Mouse (Mus musculus) lung, adult 10 weeks (tissue): ENCODE measurements around the gene Gm19426. TPM values are rescaled to one million over a fixed set of nuclear protein-coding genes. Genes with fewer than 3 reads are reported as not detected.

ENCODE experiments used
- polyA plus RNA-seq: library from polyadenylated mRNA; stranded (reverse); fragments of 350-450 nt; fragmentation: Illumina TruSeq; extraction: RNeasy Lipid Tissue Mini Kit (QIAGEN cat#74804); gene quantifications from one replicate; pipeline ENCODE4 v1.2.3, GENCODE M21; 2014; ENCODE audit warnings: low read depth, low replicate concordance; ENCODE audit not compliant: insufficient read depth

The Gm19426 gene
- polyA plus RNA-seq: 7.0 TPM

DNA sequence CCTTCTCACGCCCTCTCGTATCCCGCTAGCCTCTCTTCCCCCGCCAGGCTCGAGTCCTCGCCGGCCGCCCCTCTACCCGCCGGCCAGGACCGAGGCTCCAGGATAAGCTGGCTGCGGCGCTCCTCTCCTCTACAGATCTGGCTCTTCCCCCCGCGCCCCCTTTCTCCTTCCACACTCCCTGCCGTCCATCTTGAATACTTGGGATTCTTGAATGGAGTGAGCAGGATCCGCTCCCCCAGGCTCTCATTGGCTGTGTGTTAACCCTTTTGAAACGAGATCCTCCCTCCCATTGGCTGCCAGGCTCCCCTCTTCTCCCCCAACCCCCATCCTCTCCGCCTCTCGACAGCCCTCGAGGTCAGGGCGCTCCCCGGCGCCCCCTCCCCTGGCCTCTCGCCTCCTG, at the start of gene Gm19426:
Gene Gm19426 (minus strand): TSS at position 95 of the 400 bp plus-strand sequence.

DNA sequence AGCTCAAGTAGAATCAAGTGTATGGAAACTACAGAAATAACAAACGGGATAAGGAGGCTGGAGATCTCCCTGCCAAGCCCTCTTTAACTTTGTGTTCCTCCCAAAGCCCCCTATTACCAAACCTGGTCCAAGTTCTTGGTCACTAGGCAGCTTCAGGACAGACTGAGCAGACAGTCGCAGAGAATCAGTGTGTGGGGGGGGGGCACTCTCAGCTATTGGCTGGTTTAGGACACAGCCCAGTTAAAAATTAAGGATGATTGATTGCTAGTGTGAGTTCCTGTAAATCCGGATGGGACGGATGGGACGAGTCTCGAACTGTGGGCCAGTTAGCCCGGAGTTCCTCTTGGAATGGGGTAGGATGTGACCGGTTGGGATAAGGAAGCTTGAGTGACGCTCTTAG, 31.8 kb upstream of the Gm19426 start, which contains the start of gene Serping1:
Gene Serping1 (minus strand): TSS at position 204 of the 400 bp plus-strand sequence.

DNA sequence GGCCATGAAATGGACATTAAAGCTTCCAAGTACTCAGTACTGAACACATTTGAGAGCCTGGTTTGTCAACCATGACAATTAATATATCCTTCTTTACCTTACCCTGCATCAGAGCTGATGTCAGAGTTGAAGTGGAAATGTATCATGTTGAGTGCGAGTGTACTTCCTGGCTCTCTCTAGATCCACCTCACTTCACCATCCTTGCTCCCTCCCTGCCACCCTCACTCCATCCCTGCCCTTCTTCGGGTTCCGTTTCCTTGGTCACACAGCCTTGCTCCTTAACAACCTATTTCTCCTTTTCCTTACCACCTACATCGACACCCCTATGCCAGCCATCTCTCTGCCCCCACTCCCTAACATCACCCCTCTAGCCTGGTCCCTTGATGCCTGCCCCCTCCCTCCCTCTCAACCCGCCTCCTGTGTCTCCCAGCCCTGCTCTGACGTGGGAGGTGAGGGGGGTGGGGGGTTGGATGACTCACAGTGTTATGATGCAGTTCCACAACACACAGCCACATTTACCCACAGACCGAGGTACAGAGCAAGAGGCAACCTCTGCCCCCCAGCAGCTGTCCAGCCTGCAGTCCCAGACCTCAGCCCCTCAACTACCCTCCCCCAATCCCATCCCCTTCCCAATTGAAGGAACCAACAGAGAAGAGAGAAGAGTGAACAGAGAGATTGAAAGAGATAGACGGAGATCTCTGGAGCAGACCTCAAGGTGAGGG, 9.7 kb downstream of the Gm19426 start, which contains the start of gene Ypel4:
Gene Ypel4 (plus strand): TSS at position 480 of the 722 bp plus-strand sequence.

GRCm38 (mm10) chr2:84727172-84727858, 16.1 kb downstream of the Gm19426 start, which contains the start of gene Clp1:
Gene Clp1, minus strand, starts transcription at chr2:84727350.

DNA sequence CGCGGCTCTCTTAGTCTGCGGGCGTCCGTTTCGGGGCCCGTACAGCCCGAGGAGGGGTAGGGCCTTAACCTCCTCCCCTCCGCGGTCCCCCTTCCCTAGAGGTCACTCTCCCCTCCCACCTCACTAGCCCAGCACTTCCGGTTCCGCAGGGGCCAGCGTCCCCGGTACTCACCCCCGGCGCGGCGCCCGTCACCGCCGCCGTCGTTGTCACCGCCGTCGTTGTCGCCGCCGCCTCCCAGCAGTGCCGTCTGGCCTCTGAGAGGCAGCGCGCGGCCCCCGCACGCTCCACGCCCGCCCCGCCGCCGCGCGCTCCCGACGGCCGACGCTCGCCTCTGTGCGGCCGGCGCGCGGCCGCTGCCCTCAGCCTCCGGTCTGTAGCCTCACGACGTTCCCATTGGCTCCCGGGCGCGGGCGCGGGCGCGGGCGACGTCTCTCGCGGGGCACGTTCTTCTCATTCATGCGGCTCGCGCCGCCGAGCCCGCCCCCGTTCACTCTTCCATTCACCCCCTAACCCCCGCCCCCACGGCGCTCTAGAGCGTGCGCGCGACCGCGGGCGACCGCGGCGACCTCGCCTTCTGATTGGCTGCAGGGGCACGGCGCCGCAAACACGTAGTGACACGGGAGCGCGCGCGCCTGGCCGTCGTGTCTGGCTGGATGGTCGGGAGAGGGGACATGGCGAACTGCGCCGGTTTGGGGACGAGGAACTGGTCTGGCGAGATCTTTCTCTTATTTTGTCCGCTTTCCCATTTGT, 28.5 kb downstream of the Gm19426 start, which contains the start of gene Zdhhc5:
Gene Zdhhc5 (minus strand): TSS at position 370 of the 751 bp plus-strand sequence.

Other genes starting within 250 kb of the Gm19426 start
- gene Ctnnd1, start 92.9 kb downstream of the Gm19426 start, polyA plus RNA-seq: 56.3 TPM
- not detected for gene Btbd18, start 84.6 kb downstream of the Gm19426 start, polyA plus RNA-seq
- 47.1 TPM for gene Selenoh, start 72.9 kb downstream of the Gm19426 start, polyA plus RNA-seq
- not detected for gene Gm28635, start 65.6 kb downstream of the Gm19426 start, polyA plus RNA-seq
- 19.2 TPM for gene Med19, start 65.3 kb downstream of the Gm19426 start, polyA plus RNA-seq
- gene Tmx2, start 64.5 kb downstream of the Gm19426 start, polyA plus RNA-seq: 41.6 TPM
- gene Zdhhc5, start 28.5 kb downstream of the Gm19426 start, polyA plus RNA-seq: 13.1 TPM
- gene Clp1, start 16.3 kb downstream of the Gm19426 start, polyA plus RNA-seq: 14.5 TPM
- 1.1 TPM for gene Ypel4, start 9.6 kb downstream of the Gm19426 start, polyA plus RNA-seq
- gene Serping1, start 31.8 kb upstream of the Gm19426 start, polyA plus RNA-seq: 324 TPM
- gene Ube2l6, start 55.2 kb upstream of the Gm19426 start, polyA plus RNA-seq: 63.0 TPM
- 0.18 TPM for gene Smtnl1, start 79.0 kb upstream of the Gm19426 start, polyA plus RNA-seq
- gene Timm10, start 83.3 kb upstream of the Gm19426 start, polyA plus RNA-seq: 25.9 TPM
- gene Slc43a1, start 95.2 kb upstream of the Gm19426 start, polyA plus RNA-seq: 4.2 TPM
- 1.1 TPM for gene Rtn4rl2, start 143.1 kb upstream of the Gm19426 start, polyA plus RNA-seq
- gene Slc43a3, start 192.9 kb upstream of the Gm19426 start, polyA plus RNA-seq: 127 TPM
- gene Prg2, start 236.8 kb upstream of the Gm19426 start, polyA plus RNA-seq: 0.52 TPM
- gene Prg3, start 244.6 kb upstream of the Gm19426 start, polyA plus RNA-seq: not detected